Mouse (Mus musculus) MEL (cell line): ENCODE data around the gene Slc22a13. TPM values are rescaled to one million over a fixed set of nuclear protein-coding genes. Genes with fewer than 3 reads are reported as not detected.

Experiments used
- DNase-seq: peaks from one replicate; pipeline ENCODE4 v3.0.0; 2011; ENCODE audit warnings: low read depth, low spot score
- H3K27ac ChIP-seq: 2 replicates; pipeline ENCODE4 v1.5.1; 2012; ENCODE audit warnings: low read depth, mild to moderate bottlenecking, control low read depth, low read length, moderate library complexity; ENCODE audit not compliant: control insufficient read depth
- H3K27me3 ChIP-seq, 2 experiments: fragments of 150-350 bp in 1 of 2; sonication (generic) in 1 of 2; 2 replicates each; pipeline ENCODE4 v1.6.1; 2012; ENCODE audit warnings: low read length in 2 of 2, mild to moderate bottlenecking in 2 of 2, improper control_type of control experiment in 1 of 2, moderate library complexity in 1 of 2; ENCODE audit not compliant: insufficient read depth in 2 of 2, control insufficient read depth in 1 of 2
- H3K36me3 ChIP-seq, 2 experiments: 2 replicates each; pipeline ENCODE4 v1.6.1; 2012 to 2014; ENCODE audit warnings: low read length in 2 of 2, improper control_type of control experiment in 1 of 2, inconsistent platforms in 1 of 2, mild to moderate bottlenecking in 1 of 2; ENCODE audit not compliant: insufficient read depth in 2 of 2, control insufficient read depth in 1 of 2
- H3K4me1 ChIP-seq, 2 experiments: fragments of 150-350 bp in 1 of 2; sonication (generic) in 1 of 2; 2 replicates each; pipeline ENCODE4 v1.6.1; 2012; ENCODE audit warnings: low read length in 2 of 2, improper control_type of control experiment in 1 of 2, mild to moderate bottlenecking in 1 of 2; ENCODE audit not compliant: insufficient read depth in 2 of 2, control insufficient read depth in 1 of 2
- H3K4me3 ChIP-seq, 2 experiments: fragments of 150-350 bp in 1 of 2; sonication (generic) in 1 of 2; 2 replicates each; pipeline ENCODE4 v1.5.1; 2012; ENCODE audit warnings: low read depth in 2 of 2, low read length in 2 of 2, mild to moderate bottlenecking in 2 of 2, moderate library complexity in 2 of 2, control low read depth in 1 of 2, improper control_type of control experiment in 1 of 2; ENCODE audit not compliant: control insufficient read depth in 1 of 2, insufficient read depth in 1 of 2
- H3K79me2 ChIP-seq: 2 replicates; pipeline ENCODE4 v1.6.1; 2012; ENCODE audit warnings: mild to moderate bottlenecking, low read length, moderate library complexity; ENCODE audit not compliant: control insufficient read depth, poor library complexity, insufficient read depth
- H3K9ac ChIP-seq: 2 replicates; pipeline ENCODE4 v1.6.1; 2012; ENCODE audit warnings: low read depth, mild to moderate bottlenecking, control low read depth, low read length, moderate library complexity; ENCODE audit not compliant: control insufficient read depth, poor library complexity, severe bottlenecking
- H3K9me3 ChIP-seq: fragments of 150-350 bp; sonication (generic); replicated peaks from 2 replicates; pipeline ENCODE4 v1.6.1; 2012; ENCODE audit warnings: mild to moderate bottlenecking, low read length, improper control_type of control experiment, moderate library complexity; ENCODE audit not compliant: insufficient read depth
- CHD1 ChIP-seq: IDR thresholded peaks from 2 replicates; pipeline ENCODE4 v1.6.1; 2012; ENCODE audit warnings: low read depth, mild to moderate bottlenecking, inconsistent platforms, low read length, improper control_type of control experiment
- CTCF ChIP-seq, 3 experiments: IDR thresholded peaks in 2 of 3; conservative IDR thresholded peaks in 1 of 3; 2 replicates each; pipeline ENCODE4 v1.5.1; 2011 to 2012; ENCODE audit warnings: low read length in 3 of 3, low read depth in 2 of 3, mild to moderate bottlenecking in 2 of 3, improper control_type of control experiment in 1 of 3, inconsistent platforms in 1 of 3, mixed read lengths in 1 of 3, moderate library complexity in 1 of 3; ENCODE audit not compliant: control insufficient read depth in 1 of 3, insufficient read depth in 1 of 3, poor library complexity in 1 of 3, severe bottlenecking in 1 of 3
- E2F4 ChIP-seq: IDR thresholded peaks from 2 replicates; pipeline ENCODE4 v1.6.1; 2011; ENCODE audit warnings: low read depth, low read length, improper control_type of control experiment, borderline replicate concordance
- ETS1 ChIP-seq: IDR thresholded peaks from 2 replicates; pipeline ENCODE4 v1.6.1; 2012; ENCODE audit warnings: low read depth, mild to moderate bottlenecking, inconsistent platforms, low read length, improper control_type of control experiment, moderate library complexity
- HCFC1 ChIP-seq: IDR thresholded peaks from 2 replicates; pipeline ENCODE4 v1.6.1; 2012; ENCODE audit warnings: low read depth, mild to moderate bottlenecking, inconsistent platforms, low read length, improper control_type of control experiment, moderate library complexity
- MAX ChIP-seq: IDR thresholded peaks from 2 replicates; pipeline ENCODE4 v1.6.1; 2011; ENCODE audit warnings: low read length, improper control_type of control experiment
- MEF2A ChIP-seq: IDR thresholded peaks from 2 replicates; pipeline ENCODE4 v1.6.1; 2014; ENCODE audit warnings: low read depth, mild to moderate bottlenecking, inconsistent platforms, low read length, improper control_type of control experiment; ENCODE audit not compliant: poor library complexity, insufficient replicate concordance, severe bottlenecking; ENCODE audit errors: extremely low read depth
- NRF1 ChIP-seq: IDR thresholded peaks from 2 replicates; pipeline ENCODE4 v1.6.1; 2014; ENCODE audit warnings: low read depth, mild to moderate bottlenecking, inconsistent platforms, low read length, improper control_type of control experiment, moderate library complexity; ENCODE audit not compliant: poor library complexity, insufficient read depth, severe bottlenecking
- RAD21 ChIP-seq: IDR thresholded peaks from 2 replicates; pipeline ENCODE4 v1.6.1; 2011; ENCODE audit warnings: mild to moderate bottlenecking, low read depth, low read length, improper control_type of control experiment
- SMC3 ChIP-seq: IDR thresholded peaks from 2 replicates; pipeline ENCODE4 v1.6.1; 2011; ENCODE audit warnings: low read depth, low read length, improper control_type of control experiment
- TAL1 ChIP-seq: IDR thresholded peaks from 2 replicates; pipeline ENCODE4 v1.6.1; 2012; ENCODE audit warnings: mild to moderate bottlenecking, inconsistent platforms, low read length, moderate library complexity, mixed read lengths
- TBP ChIP-seq: IDR thresholded peaks from 2 replicates; pipeline ENCODE4 v1.8.0; 2011; ENCODE audit warnings: low read depth, low read length, improper control_type of control experiment
- UBTF ChIP-seq: IDR thresholded peaks from 2 replicates; pipeline ENCODE4 v1.6.1; 2012; ENCODE audit warnings: low read depth, mild to moderate bottlenecking, inconsistent platforms, low read length, improper control_type of control experiment, moderate library complexity, borderline replicate concordance; ENCODE audit not compliant: insufficient read depth
- USF2 ChIP-seq, 2 experiments: IDR thresholded peaks; 2 replicates each; pipeline ENCODE4 v1.6.1; 2011 to 2012; ENCODE audit warnings: improper control_type of control experiment in 2 of 2, low read length in 2 of 2, borderline replicate concordance in 1 of 2, inconsistent platforms in 1 of 2, low read depth in 1 of 2, mild to moderate bottlenecking in 1 of 2; ENCODE audit not compliant: insufficient read depth in 1 of 2
- ZC3H11A ChIP-seq: IDR thresholded peaks from 2 replicates; pipeline ENCODE4 v1.6.1; 2012; ENCODE audit warnings: low read depth, mild to moderate bottlenecking, inconsistent platforms, low read length, improper control_type of control experiment
- ZKSCAN1 ChIP-seq: IDR thresholded peaks from 2 replicates; pipeline ENCODE4 v1.6.1; 2012; ENCODE audit warnings: low read depth, mild to moderate bottlenecking, inconsistent platforms, low read length, improper control_type of control experiment, moderate library complexity
- polyA plus RNA-seq, 2 experiments: library from polyadenylated mRNA; stranded (reverse) in 1 of 2; unstranded in 1 of 2; fragments of >175 nt in 1 of 2; fragments of >200 nt in 1 of 2; gene quantifications; 2 replicates each; pipeline versions ENCODE4 v1.2.1 to v1.2.4; 2012; ENCODE audit warnings: low replicate concordance in 2 of 2, low read depth in 1 of 2; ENCODE audit not compliant: insufficient read length in 2 of 2, insufficient read depth in 1 of 2, missing spikeins in 1 of 2
- total RNA-seq: library from RNA; depleted of rRNA; stranded (reverse); fragments of 300-350 nt; gene quantifications from 2 replicates; pipeline ENCODE4 v1.2.3, GENCODE M21; 2012

Slc22a13 gene
- total and polyA plus RNA-seq, 3 experiments = 0.04 TPM; not detected in 2

GRCm38 (mm10) chr9:119155416-119155815 is 53.5 kb downstream of the Slc22a13 start:
- Histone ChIP-seq H3K4me3 (no peak overlapping the region), H3K9ac (no peak overlapping the region), H3K4me1 (no peaks in the 10 kb centered on the region), H3K36me3 (no peaks in the 10 kb centered on the region), H3K79me2 (no peaks in the 10 kb centered on the region), H3K9me3 (no peaks in the 10 kb centered on the region), H3K27ac (no peak overlapping the region), H3K27me3 (peaks cover 0 to 1% of the 10 kb centered on the region in 2 experiments; a peak in 1 of 4 replicates)
- no peak for DNase-seq
- TF ChIP-seq ETS1 (no peak), CHD1 (no peak), ZKSCAN1 (no peak), CTCF (IDR thresholded peaks at IDR 0.05 in 2 of 3, conservative IDR thresholded peaks at IDR 0.05 in 1 of 3; ENCODE audit: control insufficient read depth in 1 of 3, insufficient read depth in 1 of 3, low read depth in 2 of 3, low read length in 3 of 3, poor library complexity in 1 of 3, severe bottlenecking in 1 of 3) (no peak), MEF2A (no peak), TAL1 (no peak), USF2 (IDR thresholded peaks at IDR 0.05; ENCODE audit: borderline replicate concordance in 1 of 2, insufficient read depth in 1 of 2, low read depth in 1 of 2, low read length in 2 of 2) (no peak), MAX (no peak), ZC3H11A (no peak), NRF1 (no peak), E2F4 (no peak), UBTF (no peak), TBP (no peak), RAD21 (no peak), SMC3 (no peak)

GRCm38 (mm10) chr9:119151751-119152150 is 57.1 kb downstream of the Slc22a13 start:
- H3K27ac ChIP-seq = no peak overlapping the region
- H3K9ac ChIP-seq = no peak overlapping the region
- DNase-seq = no peak
- H3K36me3 ChIP-seq = no peaks in the 10 kb centered on the region
- H3K79me2 ChIP-seq = no peaks in the 10 kb centered on the region
- no peaks in the 10 kb centered on the region for H3K9me3 ChIP-seq
- no peak for TF ChIP-seq HCFC1
- peaks cover 0 to 1% of the 10 kb centered on the region in 2 experiments; a peak in 1 of 4 replicates for H3K27me3 ChIP-seq
- H3K4me1 ChIP-seq = no peaks in the 10 kb centered on the region
- H3K4me3 ChIP-seq = no peak overlapping the region
